Mouse (Mus musculus) forebrain, embryonic 13.5 days (tissue): Measurements from ENCODE around the gene Cyp2d10. TPM values are rescaled to one million over a fixed set of nuclear protein-coding genes. Genes with fewer than 3 reads are reported as not detected.
"Not testable (repeated sequence)": the region's sequence is repeated elsewhere in the genome, so short reads cannot be mapped to it uniquely, and the experiment has no call there.

ENCODE experiments used
- ATAC-seq: fragments of 200-750 bp; cut with Nextera tagmentation; 2 replicates; pipeline ENCODE4 v1.8.0; 2017
- H3K27ac ChIP-seq: fragments of 300-500 bp; sonication (generic); 2 replicates; pipeline ENCODE4 v1.5.1; 2015; ENCODE audit warnings: inconsistent platforms, mild to moderate bottlenecking, moderate library complexity
- H3K27me3 ChIP-seq: fragments of 300-500 bp; sonication (generic); 2 replicates; pipeline ENCODE4 v1.6.1; 2015; ENCODE audit warnings: mild to moderate bottlenecking, inconsistent platforms
- H3K36me3 ChIP-seq: fragments of 300-500 bp; sonication (generic); 2 replicates; pipeline ENCODE4 v1.6.1; 2015; ENCODE audit warnings: mild to moderate bottlenecking, inconsistent platforms; ENCODE audit not compliant: poor library complexity, severe bottlenecking
- H3K4me1 ChIP-seq: fragments of 300-500 bp; sonication (generic); 2 replicates; pipeline ENCODE4 v1.6.1; 2015; ENCODE audit warnings: inconsistent platforms
- H3K4me2 ChIP-seq: fragments of 300-500 bp; sonication (generic); 2 replicates; pipeline ENCODE4 v1.6.1; 2015; ENCODE audit warnings: inconsistent platforms, mild to moderate bottlenecking, moderate library complexity
- H3K4me3 ChIP-seq: fragments of 300-500 bp; sonication (generic); 2 replicates; pipeline ENCODE4 v1.5.1; 2015; ENCODE audit warnings: mild to moderate bottlenecking, inconsistent platforms
- H3K9ac ChIP-seq: fragments of 300-500 bp; sonication (generic); 2 replicates; pipeline ENCODE4 v1.6.1; 2015; ENCODE audit warnings: mild to moderate bottlenecking, inconsistent platforms
- H3K9me3 ChIP-seq: fragments of 300-500 bp; sonication (generic); replicated peaks from 2 replicates; pipeline ENCODE4 v1.6.1; 2016; ENCODE audit warnings: inconsistent platforms
- WGBS: fragments of 180-500 bp; shearing (Covaris S2); methylation state at CpG from one replicate; pipeline ENCODE4 v1.1.7; 2015; 5-methylcytosine and 5-hydroxymethylcytosine counted together
- polyA plus RNA-seq: library from polyadenylated mRNA; unstranded; fragments of >200 nt; fragmentation: Nextera tagmentation; extraction: Ambion mirVana; gene quantifications from 2 replicates; pipeline ENCODE4 v1.2.1, GENCODE M21; 2015

Gene Cyp2d10
- polyA plus RNA-seq, 1 experiment from 2014 or later = not detected

- H3K9me3 ChIP-seq = no peaks in the 10 kb centered on the region
Measured at GRCm38 (mm10) chr15:82372446-82372845, 34.5 kb downstream of the Cyp2d10 start.

GRCm38 (mm10) chr15:82368851-82369250, 38.1 kb downstream of the Cyp2d10 start:
- Histone ChIP-seq H3K4me1 (no peaks in the 10 kb centered on the region), H3K4me3 (no peak overlapping the region), H3K36me3 (no peaks in the 10 kb centered on the region), H3K4me2 (no peak overlapping the region), H3K9ac (no peak overlapping the region), H3K27ac (no peak overlapping the region), H3K9me3 (no peaks in the 10 kb centered on the region), H3K27me3 (no peaks in the 10 kb centered on the region)
- no peak for ATAC-seq
- 83% methylated on average over 1 of the region's 1 CpGs for WGBS

More at GRCm38 (mm10) chr15:82372446-82372845, 34.5 kb downstream of the Cyp2d10 start:
- H3K9ac ChIP-seq = no peak overlapping the region
- no peak overlapping the region for H3K4me3 ChIP-seq
- no peak overlapping the region for H3K27ac ChIP-seq
- peaks cover 12% of the 10 kb centered on the region for H3K4me1 ChIP-seq
- H3K4me2 ChIP-seq = no peak overlapping the region
- H3K27me3 ChIP-seq = no peaks in the 10 kb centered on the region
- ATAC-seq = no peak
- H3K36me3 ChIP-seq = no peaks in the 10 kb centered on the region
- 90% methylated on average over 6 of the region's 6 CpGs for WGBS

GRCm38 (mm10) chr15:82368146-82368545, 38.8 kb downstream of the Cyp2d10 start:
- ATAC-seq = no peak
- Histone ChIP-seq H3K4me1 (no peaks in the 10 kb centered on the region), H3K4me3 (no peak overlapping the region), H3K36me3 (no peaks in the 10 kb centered on the region), H3K27me3 (no peaks in the 10 kb centered on the region), H3K4me2 (no peak overlapping the region), H3K27ac (no peak overlapping the region), H3K9me3 (no peaks in the 10 kb centered on the region), H3K9ac (no peak overlapping the region)
- 94% methylated on average over 4 of the region's 4 CpGs for WGBS

- ATAC-seq, H3K4me1 ChIP-seq, H3K27ac ChIP-seq, H3K36me3 ChIP-seq, H3K4me2 ChIP-seq, H3K9me3 ChIP-seq, H3K9ac ChIP-seq, H3K4me3 ChIP-seq, H3K27me3 ChIP-seq: not testable (repeated sequence)
- 15% methylated on average over 6 of the region's 9 CpGs for WGBS
Measured at GRCm38 (mm10) chr15:82364561-82364960, 42.4 kb downstream of the Cyp2d10 start.

GRCm38 (mm10) chr15:82363801-82364200, 43.2 kb downstream of the Cyp2d10 start:
- not testable (repeated sequence) for ATAC-seq, H3K4me2 ChIP-seq
- WGBS = 84% methylated on average over 8 of the region's 12 CpGs

GRCm38 (mm10) chr15:82362234-82362633, 44.8 kb downstream of the Cyp2d10 start:
- no peaks in the 10 kb centered on the region for H3K4me1 ChIP-seq
- no peaks in the 10 kb centered on the region for H3K9me3 ChIP-seq
- no peaks in the 10 kb centered on the region for H3K36me3 ChIP-seq
- WGBS = 93% methylated on average over 4 of the region's 4 CpGs
- no peak overlapping the region for H3K4me3 ChIP-seq
- H3K27ac ChIP-seq = no peak overlapping the region
- H3K4me2 ChIP-seq = no peak overlapping the region
- no peak for ATAC-seq
- no peaks in the 10 kb centered on the region for H3K27me3 ChIP-seq
- no peak overlapping the region for H3K9ac ChIP-seq

More at GRCm38 (mm10) chr15:82363801-82364200, 43.2 kb downstream of the Cyp2d10 start:
- H3K9ac ChIP-seq, H3K36me3 ChIP-seq, H3K27ac ChIP-seq, H3K27me3 ChIP-seq, H3K4me1 ChIP-seq, H3K9me3 ChIP-seq, H3K4me3 ChIP-seq: not testable (repeated sequence)

GRCm38 (mm10) chr15:82361459-82362018, 45.5 kb downstream of the Cyp2d10 start:
- Histone ChIP-seq H3K27me3 (no peaks in the 10 kb centered on the region), H3K27ac (no peak overlapping the region), H3K4me2 (no peak overlapping the region), H3K4me1 (no peaks in the 10 kb centered on the region), H3K9ac (no peak overlapping the region), H3K36me3 (no peaks in the 10 kb centered on the region), H3K4me3 (no peak overlapping the region), H3K9me3 (no peaks in the 10 kb centered on the region)
- no peak for ATAC-seq
- 78% methylated on average over 11 of the region's 11 CpGs for WGBS

GRCm38 (mm10) chr15:82358431-82359260, 48.3 kb downstream of the Cyp2d10 start:
- H3K36me3 ChIP-seq = no peaks in the 10 kb centered on the region
- no peak overlapping the region for H3K4me3 ChIP-seq
- H3K4me2 ChIP-seq = no peak overlapping the region
- 0 out of 2 replicates have a peak overlapping the region, but pooled peaks have one; percentile 45 for H3K9ac ChIP-seq
- no peaks in the 10 kb centered on the region for H3K9me3 ChIP-seq
- peaks cover 5% of the 10 kb centered on the region for H3K4me1 ChIP-seq
- 75% methylated on average over 22 of the region's 22 CpGs for WGBS
- no peak overlapping the region for H3K27ac ChIP-seq
- H3K27me3 ChIP-seq = no peaks in the 10 kb centered on the region
- ATAC-seq = no peak

GRCm38 (mm10) chr15:82354126-82354945, 52.7 kb downstream of the Cyp2d10 start, which contains the start of gene Ndufa6:
Ndufa6 (minus strand) TSS chr15:82354322.
- Histone ChIP-seq H3K9me3 (no peaks in the 10 kb centered on the region), H3K4me3 (peak within 1 kb of the TSS; percentile 83), H3K27me3 (no peaks in the 10 kb centered on the region), H3K27ac (peak within 1 kb of the TSS; percentile 81), H3K9ac (peak within 1 kb of the TSS; percentile 96), H3K4me1 (peaks cover 23% of the 10 kb centered on the region), H3K4me2 (peak within 1 kb of the TSS; percentile 77), H3K36me3 (peaks cover 18% of the 10 kb centered on the region)
- 2% methylated on average over 52 of the region's 57 CpGs for WGBS
- peak; percentile 99 for ATAC-seq

- no peaks in the 10 kb centered on the region for H3K27me3 ChIP-seq
- H3K4me3 ChIP-seq = peak overlapping the region; percentile 83
- ATAC-seq = peak; percentile 55
- peak overlapping the region; percentile 81 for H3K27ac ChIP-seq
- peaks cover 24% of the 10 kb centered on the region for H3K36me3 ChIP-seq
- H3K4me2 ChIP-seq = peak overlapping the region; percentile 77
- H3K9ac ChIP-seq = peak overlapping the region; percentile 96
- WGBS = 0% methylated on average over 23 of the region's 23 CpGs
- no peaks in the 10 kb centered on the region for H3K9me3 ChIP-seq
- H3K4me1 ChIP-seq = peaks cover 23% of the 10 kb centered on the region
Measured at GRCm38 (mm10) chr15:82353745-82354113, 53.3 kb downstream of the Cyp2d10 start.

- WGBS = 33% methylated on average over 14 of the region's 14 CpGs
- Histone ChIP-seq H3K9me3 (no peaks in the 10 kb centered on the region), H3K27ac (peak overlapping the region; percentile 81; the same call in 1 of the 2 replicates), H3K27me3 (no peaks in the 10 kb centered on the region), H3K4me1 (peaks cover 23% of the 10 kb centered on the region), H3K36me3 (peaks cover 29% of the 10 kb centered on the region), H3K9ac (peak overlapping the region; percentile 96), H3K4me2 (peak overlapping the region; percentile 77), H3K4me3 (peak overlapping the region; percentile 83)
- no peak for ATAC-seq
Measured at GRCm38 (mm10) chr15:82353078-82353744, 53.8 kb downstream of the Cyp2d10 start.
